Mouse (Mus musculus) intestine, embryonic 16.5 days (tissue): Measurements from ENCODE around the gene Zfp963. TPM values are rescaled to one million over a fixed set of nuclear protein-coding genes. Genes with fewer than 3 reads are reported as not detected.

Source experiments
- ATAC-seq: fragments of 200-750 bp; cut with Nextera tagmentation; 2 replicates; pipeline ENCODE4 v1.8.0; 2017; ENCODE audit warnings: moderate TSS enrichment, moderate library complexity
- H3K27ac ChIP-seq: fragments of 300-500 bp; sonication (generic); 2 replicates; pipeline ENCODE4 v1.5.1; 2014; ENCODE audit warnings: mild to moderate bottlenecking, low read length
- H3K27me3 ChIP-seq: fragments of 300-500 bp; sonication (generic); replicated peaks from 2 replicates; pipeline ENCODE4 v1.6.1; 2014; ENCODE audit warnings: low read length, control low read depth, mixed read lengths; ENCODE audit not compliant: control insufficient read depth, insufficient read depth
- H3K36me3 ChIP-seq: fragments of 300-500 bp; sonication (generic); 2 replicates; pipeline ENCODE4 v1.6.1; 2014; ENCODE audit warnings: low read length, control low read depth; ENCODE audit not compliant: control insufficient read depth, insufficient read depth
- H3K4me1 ChIP-seq: fragments of 300-500 bp; sonication (generic); 2 replicates; pipeline ENCODE4 v1.6.1; 2014; ENCODE audit warnings: low read length, control low read depth, mixed read lengths; ENCODE audit not compliant: control insufficient read depth, insufficient read depth
- H3K4me2 ChIP-seq: fragments of 300-500 bp; sonication (generic); 2 replicates; pipeline ENCODE4 v1.6.1; 2014; ENCODE audit warnings: low read depth, low read length, control low read depth
- H3K4me3 ChIP-seq: fragments of 300-500 bp; sonication (generic); 2 replicates; pipeline ENCODE4 v1.5.1; 2014; ENCODE audit warnings: mild to moderate bottlenecking, low read length
- H3K9ac ChIP-seq: fragments of 300-500 bp; sonication (generic); 2 replicates; pipeline ENCODE4 v1.6.1; 2014; ENCODE audit warnings: low read depth, low read length
- H3K9me3 ChIP-seq: fragments of 300-500 bp; sonication (generic); 2 replicates; pipeline ENCODE4 v1.6.1; 2016; ENCODE audit warnings: low read length, control low read depth; ENCODE audit not compliant: control insufficient read depth
- WGBS: fragments of 180-500 bp; shearing (Covaris S2); extraction: QIAGEN DNeasy Blood & Tissue Kit; methylation state at CpG from one replicate; pipeline ENCODE4 v1.1.7; 2014; 5-methylcytosine and 5-hydroxymethylcytosine counted together
- polyA plus RNA-seq: library from polyadenylated mRNA; unstranded; fragments of >200 nt; fragmentation: Nextera tagmentation; extraction: Ambion mirVana; gene quantifications from 2 replicates; pipeline ENCODE4 v1.2.1, GENCODE M21; 2015

Zfp963 gene
- polyA plus RNA-seq, 1 experiment from 2014 or later, result 6.2 TPM

DNA sequence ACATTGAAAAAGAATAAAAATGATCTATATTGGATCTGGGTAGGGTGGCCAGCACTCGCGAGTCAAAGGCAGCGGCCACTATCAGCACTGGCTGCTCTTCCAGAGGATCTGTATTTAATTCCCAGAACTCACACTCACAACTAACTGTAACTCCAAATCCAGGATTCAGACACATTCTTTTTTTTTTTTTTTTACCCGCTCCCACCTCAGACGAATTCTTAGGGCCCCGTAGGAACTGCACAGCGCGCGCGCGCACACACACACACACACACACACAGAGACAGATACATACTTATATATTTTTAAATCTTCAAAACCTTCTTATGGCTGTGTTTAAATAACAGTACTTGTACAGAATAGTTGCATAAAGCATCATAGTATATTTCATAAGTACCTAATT is 40.6 kb upstream of the Zfp963 start:
- Histone ChIP-seq H3K4me2 (peak overlapping the region; percentile 61), H3K4me1 (peaks cover 19% of the 10 kb centered on the region), H3K9ac (peak overlapping the region; percentile 94), H3K9me3 (no peaks in the 10 kb centered on the region), H3K4me3 (peak overlapping the region; percentile 100), H3K27ac (peak overlapping the region; percentile 90), H3K36me3 (no peaks in the 10 kb centered on the region), H3K27me3 (no peaks in the 10 kb centered on the region)
- whole genome bisulfite sequencing, result 24% methylated on average over 11 of the region's 11 CpGs
- peak; percentile 20 for ATAC-seq

DNA sequence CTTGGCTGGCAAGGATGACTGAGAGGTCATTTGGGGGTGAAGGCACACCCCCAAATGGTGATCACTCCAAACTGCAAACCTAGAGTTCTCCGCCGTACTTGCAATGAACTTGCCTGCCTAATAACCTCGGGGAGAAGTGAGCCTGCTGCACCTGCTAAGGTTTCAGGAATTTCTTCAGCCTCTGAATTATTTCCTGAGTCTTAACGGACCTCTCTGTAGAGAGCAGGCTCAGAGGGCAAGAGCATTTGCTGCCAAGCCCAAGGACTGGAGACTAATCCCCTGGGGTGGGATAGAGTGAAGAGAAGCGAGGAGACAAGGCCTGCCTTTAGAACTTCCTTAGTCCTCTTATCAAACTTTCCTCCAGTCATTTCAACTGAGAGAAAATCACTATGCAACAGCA is 40.0 kb upstream of the Zfp963 start:
- H3K27me3 ChIP-seq, result no peaks in the 10 kb centered on the region
- no peak overlapping the region for H3K9ac ChIP-seq
- H3K4me2 ChIP-seq, result no peak overlapping the region
- H3K36me3 ChIP-seq, result no peaks in the 10 kb centered on the region
- H3K27ac ChIP-seq, result no peak overlapping the region
- 69% methylated on average over 5 of the region's 5 CpGs for WGBS
- H3K4me3 ChIP-seq, result peak overlapping the region; percentile 100; the same call in 1 of the 2 replicates
- H3K9me3 ChIP-seq, result no peaks in the 10 kb centered on the region
- H3K4me1 ChIP-seq, result peaks cover 19% of the 10 kb centered on the region
- ATAC-seq, result no peak

GRCm38 (mm10) chr8:69789105-69789504 is 39.3 kb upstream of the Zfp963 start:
- H3K27ac ChIP-seq, result no peak overlapping the region
- WGBS, result 84% methylated on average over 5 of the region's 5 CpGs

GRCm38 (mm10) chr8:69777111-69777510 is 27.3 kb upstream of the Zfp963 start:
- no peak overlapping the region for H3K4me3 ChIP-seq
- H3K36me3 ChIP-seq, result no peaks in the 10 kb centered on the region
- no peaks in the 10 kb centered on the region for H3K9me3 ChIP-seq
- ATAC-seq, result no peak
- no peak overlapping the region for H3K9ac ChIP-seq
- H3K27me3 ChIP-seq, result no peaks in the 10 kb centered on the region
- H3K4me1 ChIP-seq, result peaks cover 3% of the 10 kb centered on the region; the same call in 1 of the 2 replicates
- H3K27ac ChIP-seq, result no peak overlapping the region
- WGBS, result 64% methylated on average over 12 of the region's 12 CpGs
- H3K4me2 ChIP-seq, result no peak overlapping the region

More at GRCm38 (mm10) chr8:69789105-69789504, 39.3 kb upstream of the Zfp963 start:
- Histone ChIP-seq H3K4me1 (peaks cover 19% of the 10 kb centered on the region), H3K36me3 (no peaks in the 10 kb centered on the region), H3K9me3 (no peaks in the 10 kb centered on the region), H3K4me3 (no peak overlapping the region), H3K4me2 (no peak overlapping the region), H3K27me3 (no peaks in the 10 kb centered on the region), H3K9ac (no peak overlapping the region)
- ATAC-seq, result no peak

DNA sequence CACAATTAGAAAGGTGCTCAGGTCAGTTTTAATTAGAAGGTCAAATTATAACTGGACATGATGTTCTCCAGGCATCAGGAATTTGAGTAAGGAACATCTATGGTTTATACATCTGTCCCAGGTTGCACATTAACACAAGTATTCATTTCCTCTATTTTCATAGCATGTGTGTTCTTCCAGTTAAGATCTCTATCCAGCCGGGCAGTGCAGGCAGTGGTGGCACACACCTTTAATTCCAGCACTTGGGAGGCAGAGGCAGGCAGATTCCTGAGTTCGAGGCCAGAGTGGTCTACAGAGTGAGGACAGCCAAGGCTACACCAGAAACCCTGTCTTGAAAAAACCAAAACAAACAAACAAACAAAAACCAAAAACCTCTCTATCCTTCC is 25.4 kb upstream of the Zfp963 start:
- peak overlapping the region; percentile 56 for H3K4me2 ChIP-seq
- no peaks in the 10 kb centered on the region for H3K9me3 ChIP-seq
- H3K4me1 ChIP-seq, result peaks cover 3% of the 10 kb centered on the region
- H3K9ac ChIP-seq, result no peak overlapping the region
- H3K4me3 ChIP-seq, result peak overlapping the region; percentile 86
- peak; percentile 31 for ATAC-seq
- no peaks in the 10 kb centered on the region for H3K36me3 ChIP-seq
- 52% methylated on average over 2 of the region's 2 CpGs for WGBS
- H3K27ac ChIP-seq, result peak overlapping the region; percentile 18; the same call in 1 of the 2 replicates
- H3K27me3 ChIP-seq, result no peaks in the 10 kb centered on the region

- under 1% methylated on average over 41 of the region's 41 CpGs for WGBS
- peak within 1 kb of the TSS; percentile 86 for H3K4me3 ChIP-seq
Measured at GRCm38 (mm10) chr8:69774503-69775148, 24.9 kb upstream of the Zfp963 start, which contains the start of gene Gm20422. TSS of gene Gm20422 (minus strand) at chr8:69774886.

GRCm38 (mm10) chr8:69772106-69772505 is 22.3 kb upstream of the Zfp963 start:
- Histone ChIP-seq H3K4me1 (peaks cover 3% of the 10 kb centered on the region), H3K4me3 (no peak overlapping the region), H3K27me3 (no peaks in the 10 kb centered on the region), H3K36me3 (peaks cover 17% of the 10 kb centered on the region), H3K9ac (no peak overlapping the region), H3K4me2 (no peak overlapping the region), H3K9me3 (no peaks in the 10 kb centered on the region), H3K27ac (no peak overlapping the region)
- 85% methylated on average over 2 of the region's 2 CpGs for WGBS
- ATAC-seq, result no peak

More at GRCm38 (mm10) chr8:69774503-69775148, 24.9 kb upstream of the Zfp963 start, which contains the start of gene Gm20422:
- ATAC-seq, result peak; percentile 99
- H3K9me3 ChIP-seq, result no peaks in the 10 kb centered on the region
- peaks cover 3% of the 10 kb centered on the region for H3K4me1 ChIP-seq
- H3K9ac ChIP-seq, result peak within 1 kb of the TSS; percentile 98
- H3K36me3 ChIP-seq, result no peaks in the 10 kb centered on the region
- no peaks in the 10 kb centered on the region for H3K27me3 ChIP-seq
- peak within 1 kb of the TSS; percentile 74 for H3K4me2 ChIP-seq
- peak within 1 kb of the TSS; percentile 100 for H3K27ac ChIP-seq

DNA sequence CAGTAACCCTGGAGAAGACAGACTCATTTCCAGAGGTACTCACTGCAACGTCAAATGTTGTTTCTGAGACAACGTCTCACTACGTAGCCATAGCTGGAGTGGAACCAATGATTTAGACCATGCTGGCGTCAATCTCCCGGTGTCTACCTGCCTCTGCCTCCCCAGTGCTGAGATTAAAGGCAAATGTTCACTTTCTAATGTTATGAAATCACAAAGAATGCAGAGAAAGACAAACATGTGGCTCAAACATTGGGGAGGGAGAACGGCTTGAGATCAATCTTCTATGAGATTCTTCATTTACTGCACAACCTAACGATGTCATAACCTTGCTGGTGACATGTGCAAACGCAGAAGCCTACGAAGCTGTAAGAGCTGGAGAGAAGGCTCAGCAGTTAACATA is 21.5 kb upstream of the Zfp963 start:
- H3K9me3 ChIP-seq, result peaks cover 3% of the 10 kb centered on the region; the same call in 1 of the 2 replicates
- no peak for ATAC-seq
- WGBS, result 80% methylated on average over 9 of the region's 9 CpGs
- H3K4me1 ChIP-seq, result peaks cover 3% of the 10 kb centered on the region
- H3K36me3 ChIP-seq, result peaks cover 25% of the 10 kb centered on the region
- no peak overlapping the region for H3K27ac ChIP-seq
- no peak overlapping the region for H3K4me2 ChIP-seq
- no peak overlapping the region for H3K4me3 ChIP-seq
- H3K9ac ChIP-seq, result no peak overlapping the region
- no peaks in the 10 kb centered on the region for H3K27me3 ChIP-seq

GRCm38 (mm10) chr8:69761814-69762445 is 12.2 kb upstream of the Zfp963 start:
- Histone ChIP-seq H3K9ac (no peak overlapping the region), H3K4me2 (no peak overlapping the region), H3K27ac (no peak overlapping the region), H3K9me3 (peaks cover 9% of the 10 kb centered on the region; the same call in 1 of the 2 replicates), H3K4me1 (no peaks in the 10 kb centered on the region), H3K36me3 (peaks cover 39% of the 10 kb centered on the region), H3K27me3 (no peaks in the 10 kb centered on the region), H3K4me3 (no peak overlapping the region)
- ATAC-seq, result no peak
- 90% methylated on average over 4 of the region's 4 CpGs for WGBS
